Mouse (Mus musculus) testis, postnatal 10 days (tissue): ENCODE measurements at regions not wholly inside any gene's neighbourhood (a gene's known extent, or its start where the extent isn't known, plus 50 kb on each side); places are given as distances from the start of the nearest gene placed in this dataset.

Source experiments
- DNase-seq: peaks from one replicate; pipeline ENCODE4 v3.0.0; 2021; ENCODE audit warnings: low spot score

DNA sequence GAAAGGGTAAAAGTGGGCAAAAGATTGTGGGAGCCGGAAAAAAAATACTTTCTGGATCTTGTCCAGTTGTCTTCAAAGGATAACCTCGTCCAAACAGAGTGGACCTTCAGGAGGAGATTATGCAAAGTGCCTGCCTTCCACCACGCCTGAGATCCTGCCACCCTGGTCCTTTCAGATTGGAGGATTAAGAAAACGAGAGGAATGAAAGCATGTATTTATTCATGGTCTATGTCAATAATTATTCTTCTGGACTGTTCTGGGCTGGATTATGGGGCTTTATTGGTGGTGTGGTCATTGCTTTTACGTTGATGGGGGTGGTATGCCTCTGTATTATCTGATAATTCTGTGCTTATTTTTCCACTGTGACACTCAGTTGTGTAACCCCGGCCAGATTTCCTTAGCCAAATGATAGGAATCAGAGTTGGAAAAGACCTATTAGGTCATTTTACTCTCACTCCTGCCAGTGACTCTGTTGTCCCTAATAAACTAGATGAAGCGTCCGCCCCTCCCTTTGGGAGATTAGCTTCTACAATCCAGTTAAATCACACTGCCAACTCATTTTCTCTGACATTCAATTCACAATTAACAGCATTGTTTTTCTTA lies 656.3 kb downstream of the Slc22a22 start:
- DNase-seq, result no peak

DNA sequence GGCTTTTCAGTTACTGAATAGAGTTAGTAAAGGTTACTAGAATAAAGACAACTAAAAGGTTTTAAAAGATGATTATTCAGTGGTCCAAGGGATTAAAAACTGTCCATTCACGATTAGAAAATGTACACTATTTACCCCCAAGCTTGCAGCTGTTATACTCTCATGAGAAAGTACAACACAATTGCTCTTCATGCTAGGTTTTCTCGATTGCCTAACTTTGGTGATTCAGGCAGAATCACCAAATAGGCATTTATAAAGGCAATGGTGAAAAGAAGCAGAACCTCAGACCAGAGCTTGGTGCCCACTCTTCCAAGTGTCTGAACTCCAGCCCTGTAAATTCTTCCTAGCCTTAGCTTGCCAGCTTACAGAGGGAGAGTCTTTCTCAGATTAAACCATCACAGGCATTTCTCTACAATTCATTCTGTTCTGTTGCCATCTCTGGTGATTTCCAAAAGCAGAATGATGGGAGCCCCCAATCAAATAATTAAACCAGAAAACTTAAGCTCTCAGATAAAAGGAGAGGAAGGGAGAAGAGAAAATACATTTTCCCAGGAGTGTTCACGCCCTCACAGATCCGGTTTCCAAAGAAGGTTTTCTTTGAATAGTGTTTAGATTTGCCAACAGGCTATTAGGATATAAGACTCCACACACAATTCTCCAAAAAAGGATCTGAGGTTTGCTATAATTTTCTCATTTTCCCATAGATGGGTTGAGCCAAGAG lies 657.0 kb downstream of the Slc22a22 start:
- DNase-seq, result no peak

DNA sequence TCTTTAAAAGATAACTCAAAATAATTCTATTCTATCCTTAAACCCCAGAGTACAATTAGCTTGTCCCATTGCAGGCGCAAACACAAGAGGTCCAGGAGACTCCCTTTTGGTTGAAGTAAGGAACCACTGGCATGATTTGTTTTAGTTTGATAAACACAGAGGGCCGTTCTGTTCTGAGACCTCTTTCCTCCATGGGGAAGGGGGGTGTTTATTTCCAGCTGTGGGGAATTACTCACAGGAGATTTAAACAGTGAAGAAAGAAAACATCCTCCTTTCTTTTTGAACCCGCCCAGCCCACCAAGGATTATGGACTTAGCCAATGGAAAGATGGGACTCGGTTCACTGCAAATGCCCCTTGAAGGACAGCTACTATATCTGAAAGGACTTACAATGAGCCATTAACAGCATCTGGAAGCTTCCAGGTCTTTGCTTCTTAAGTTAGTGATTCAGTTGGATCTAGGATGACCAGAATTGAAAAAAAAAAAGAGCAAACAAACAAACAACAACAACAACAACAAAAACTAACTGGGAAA lies 659.2 kb downstream of the Slc22a22 start:
- DNase-seq, result no peak

DNA sequence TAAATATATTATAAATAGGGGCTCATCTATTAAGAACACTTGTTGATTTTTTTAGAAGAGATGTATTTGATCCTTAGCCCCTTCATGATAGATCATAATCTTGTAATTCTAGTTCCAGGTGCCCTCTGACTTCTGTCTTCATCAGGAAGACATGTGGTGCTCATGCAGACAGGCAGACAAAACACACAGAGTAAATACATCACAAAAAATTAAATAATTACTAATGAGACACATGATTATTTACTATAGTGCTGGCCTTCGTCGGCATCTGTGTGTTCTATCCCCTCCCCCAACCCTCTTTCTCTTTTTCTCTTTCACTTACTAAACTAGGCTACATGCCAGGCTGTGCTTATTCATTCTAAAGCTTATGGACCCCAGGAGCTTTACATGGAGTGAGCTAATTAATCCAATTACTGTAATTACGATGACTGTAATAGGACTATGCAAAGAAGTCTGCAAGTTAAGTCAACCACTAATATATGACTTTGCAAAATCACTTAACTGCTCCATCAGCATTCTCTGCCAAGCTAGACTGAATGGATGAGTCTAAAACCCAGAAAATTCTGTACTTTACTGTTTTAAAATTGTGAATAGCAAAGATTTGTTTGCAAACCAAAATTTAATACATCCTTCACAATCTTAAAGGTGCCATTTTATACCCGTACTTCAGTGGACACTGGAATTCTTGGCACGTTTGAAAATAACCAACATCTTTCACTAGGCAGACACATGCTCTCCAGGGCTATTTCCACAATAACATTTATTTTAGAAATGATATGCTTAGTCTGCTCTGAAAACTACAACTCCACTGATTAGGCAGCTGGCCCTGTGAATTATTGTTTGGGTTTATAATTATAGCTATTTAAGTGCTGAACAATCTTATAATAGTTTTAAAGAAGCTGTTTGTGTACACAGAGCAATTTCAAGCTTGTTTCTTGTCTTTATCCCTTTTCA lies 659.9 kb downstream of the Slc22a22 start:
- DNase-seq, result no peak

DNA sequence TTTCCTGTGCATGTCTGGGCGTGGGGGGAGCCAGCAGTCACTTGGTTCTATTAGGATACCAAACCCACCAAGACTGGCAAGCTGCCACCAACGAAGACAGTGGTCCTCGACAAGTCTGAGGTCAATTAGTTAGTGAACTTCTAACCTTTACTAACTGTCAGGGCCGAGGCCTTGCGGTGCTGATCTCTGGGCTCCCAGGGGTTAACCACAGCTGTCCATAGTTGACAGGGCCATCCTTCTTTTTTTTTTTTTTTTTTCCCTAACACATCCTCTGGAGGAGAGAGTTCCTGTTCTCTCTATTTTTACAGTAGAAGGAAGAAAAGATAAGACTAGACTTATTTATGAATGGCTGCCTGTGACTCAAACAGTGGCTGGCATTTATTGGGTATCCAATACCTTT lies 663.5 kb downstream of the Slc22a22 start:
- no peak for DNase-seq

DNA sequence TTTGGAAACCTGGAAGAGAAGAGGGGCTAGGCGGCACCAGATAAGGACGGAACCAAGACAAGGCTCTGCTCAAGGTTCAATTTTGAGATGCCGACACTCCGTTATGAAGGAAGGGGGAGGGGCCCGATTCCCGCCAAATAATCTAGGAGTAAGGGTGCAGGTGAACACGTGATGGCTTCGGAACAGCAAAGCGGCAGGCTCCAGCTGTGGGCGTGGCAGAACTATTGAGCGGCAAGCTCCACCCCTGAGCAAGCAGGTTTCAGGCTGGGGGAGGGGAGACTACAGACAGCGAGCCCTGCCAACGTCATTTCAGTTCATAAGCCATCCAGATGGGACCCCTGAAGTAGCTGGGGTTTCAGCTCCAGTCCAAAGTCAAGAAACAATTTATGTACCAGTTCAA lies 667.3 kb downstream of the Slc22a22 start:
- no peak for DNase-seq

DNA sequence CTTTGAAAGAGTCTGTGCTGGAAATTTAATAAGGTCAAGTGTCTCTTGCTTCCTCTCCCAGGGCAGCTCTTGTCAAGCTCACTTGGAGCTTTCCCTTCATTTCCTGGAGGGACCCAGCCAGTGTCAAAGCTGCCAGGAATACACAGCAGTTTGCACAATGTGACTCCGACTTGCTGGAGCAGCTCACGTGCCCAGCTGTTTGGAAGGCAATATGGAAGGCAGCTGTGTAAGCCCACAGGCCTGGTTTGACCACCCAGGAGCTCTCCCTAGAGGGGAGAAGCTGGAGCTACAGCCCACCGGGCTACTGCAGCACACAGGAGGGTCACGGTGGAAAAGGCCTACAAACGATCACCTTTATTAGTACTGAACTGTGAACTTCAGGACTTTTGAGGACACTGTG lies 669.8 kb downstream of the Slc22a22 start:
- no peak for DNase-seq

DNA sequence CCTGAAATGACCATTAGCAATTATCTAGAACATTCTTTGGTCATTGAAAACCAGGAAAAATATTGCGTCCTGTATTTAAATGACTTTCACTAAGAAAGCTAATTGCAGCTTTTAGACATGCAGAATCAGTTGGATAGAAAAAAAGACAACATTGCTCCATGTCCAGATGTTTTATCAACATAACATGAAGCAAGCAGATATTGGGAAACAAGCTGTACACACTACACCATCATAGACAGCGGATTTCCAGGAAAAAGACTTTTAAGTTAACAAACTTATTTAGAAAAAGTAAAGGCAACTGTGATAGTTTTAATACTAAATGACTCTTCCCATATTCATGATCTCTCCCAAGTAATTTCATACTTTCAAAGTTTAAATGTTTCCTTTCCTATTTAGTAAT lies 675.5 kb downstream of the Slc22a22 start:
- no peak for DNase-seq

DNA sequence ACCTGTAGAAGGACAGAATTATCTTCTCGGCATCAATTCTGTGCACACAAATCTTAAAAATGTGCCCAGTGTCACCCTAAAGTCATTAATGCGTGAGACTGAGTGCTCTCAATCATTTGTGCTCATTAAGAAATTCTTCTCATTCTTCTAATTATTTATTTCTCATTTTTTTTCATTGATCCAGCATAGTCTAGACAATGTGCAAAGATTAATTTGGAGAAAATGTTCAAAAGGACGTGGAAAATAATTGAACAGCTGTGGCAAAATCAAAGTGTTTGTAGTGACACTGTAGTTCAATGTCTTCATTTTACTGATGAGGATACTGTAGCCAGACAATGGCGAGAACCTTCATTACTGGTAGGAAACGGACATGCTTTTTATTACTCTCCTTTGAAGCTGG lies 702.0 kb downstream of the Slc22a22 start:
- DNase-seq, result no peak

DNA sequence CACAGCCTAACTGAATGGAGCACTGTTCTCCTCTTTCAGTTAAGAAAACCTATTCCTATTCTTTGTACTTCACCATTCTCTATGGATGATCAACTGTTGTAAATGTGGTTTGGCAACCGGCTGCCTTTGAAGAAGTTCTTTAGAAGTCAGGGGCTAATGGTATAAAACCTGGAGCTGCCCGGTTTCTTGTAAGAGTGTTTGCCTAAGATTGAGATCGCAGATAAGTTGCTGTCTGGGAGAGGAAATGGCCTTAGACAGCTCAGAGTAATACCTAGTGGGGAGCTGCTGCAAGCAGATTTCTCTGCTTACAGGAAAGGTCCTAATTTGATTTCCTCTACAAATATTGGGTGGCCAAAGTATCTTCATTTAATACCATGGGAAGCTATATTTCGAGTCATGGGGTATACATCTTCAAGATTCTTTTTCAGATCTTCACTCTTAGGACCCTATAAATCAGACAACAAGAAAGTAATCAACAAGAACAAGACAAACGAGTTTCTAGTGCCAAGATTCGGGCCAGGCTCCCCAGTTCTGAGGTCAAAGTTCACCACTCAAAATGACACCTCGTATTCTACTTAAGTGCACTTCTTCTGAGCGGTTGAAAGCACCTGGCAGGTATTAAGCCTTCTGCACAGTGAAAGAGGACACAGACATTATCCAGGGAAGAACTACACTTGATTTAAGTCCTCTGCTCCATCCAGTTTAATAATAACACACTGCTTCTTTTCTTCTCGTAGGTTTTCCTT lies 702.6 kb downstream of the Slc22a22 start:
- no peak for DNase-seq

DNA sequence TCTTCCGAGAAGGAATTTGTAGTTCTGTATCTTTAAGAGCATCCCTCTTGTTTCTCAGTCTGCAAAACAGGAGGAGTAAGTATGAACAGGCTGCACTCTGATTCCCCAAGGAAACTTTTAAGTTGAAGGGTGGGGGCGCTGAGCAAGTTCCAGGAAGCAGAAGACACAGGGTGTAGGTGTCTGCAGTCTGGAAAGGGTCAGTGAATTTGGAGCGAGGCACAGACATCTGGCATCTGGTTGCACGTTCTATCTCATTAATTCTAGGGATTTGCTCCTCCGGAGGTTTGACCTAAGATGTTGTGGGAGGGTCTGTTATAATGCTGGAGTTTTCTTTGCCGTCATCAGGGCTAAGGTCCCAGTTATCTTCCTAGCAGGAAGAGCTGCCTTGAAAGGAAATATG lies 711.1 kb downstream of the Slc22a22 start:
- peak; percentile 40 for DNase-seq

DNA sequence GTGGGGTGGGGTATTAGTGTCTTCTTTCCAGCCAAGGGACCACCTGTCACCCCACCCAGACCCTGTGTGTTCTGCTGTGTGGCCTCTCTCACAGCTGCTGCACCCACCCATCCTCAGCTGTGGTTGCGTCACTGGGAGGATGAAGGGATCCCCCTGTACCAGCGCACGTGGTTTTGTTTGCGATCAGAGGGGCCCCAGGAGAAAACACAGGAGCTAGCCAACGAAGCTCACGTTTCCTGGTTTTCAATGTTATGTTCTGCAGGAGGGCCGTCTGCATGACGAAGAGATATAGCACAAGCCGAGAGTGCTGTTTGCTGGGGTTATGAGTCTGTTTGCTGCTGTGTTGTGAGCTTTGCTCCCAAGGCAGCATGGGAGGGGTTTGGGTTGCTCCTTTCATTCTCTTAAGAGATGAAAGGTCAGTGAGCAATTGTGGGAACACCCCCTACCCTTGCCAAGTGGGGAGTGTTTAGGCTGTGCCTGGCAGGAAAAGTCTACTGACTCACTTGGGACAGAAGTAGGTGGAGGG lies 712.4 kb downstream of the Slc22a22 start:
- DNase-seq, result no peak

DNA sequence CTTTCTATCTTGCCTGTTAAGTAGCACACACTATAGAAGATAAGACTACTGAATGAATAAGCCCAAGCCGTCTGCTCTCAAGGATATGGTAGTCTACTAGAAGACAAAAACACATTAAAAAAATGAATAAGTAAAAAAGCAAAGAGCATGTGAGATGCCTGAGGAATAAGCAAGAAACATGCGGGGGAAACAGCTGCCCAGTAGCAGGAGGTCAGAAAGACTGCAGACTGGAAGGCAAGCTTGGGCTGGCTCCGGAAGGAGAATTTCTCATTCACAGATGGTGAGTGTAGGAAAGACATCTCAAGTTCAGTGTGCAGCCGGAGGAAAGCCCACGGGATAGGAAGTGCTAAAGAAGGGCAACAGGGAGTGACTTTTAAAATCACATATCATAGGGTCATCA lies 713.4 kb downstream of the Slc22a22 start:
- DNase-seq, result no peak

DNA sequence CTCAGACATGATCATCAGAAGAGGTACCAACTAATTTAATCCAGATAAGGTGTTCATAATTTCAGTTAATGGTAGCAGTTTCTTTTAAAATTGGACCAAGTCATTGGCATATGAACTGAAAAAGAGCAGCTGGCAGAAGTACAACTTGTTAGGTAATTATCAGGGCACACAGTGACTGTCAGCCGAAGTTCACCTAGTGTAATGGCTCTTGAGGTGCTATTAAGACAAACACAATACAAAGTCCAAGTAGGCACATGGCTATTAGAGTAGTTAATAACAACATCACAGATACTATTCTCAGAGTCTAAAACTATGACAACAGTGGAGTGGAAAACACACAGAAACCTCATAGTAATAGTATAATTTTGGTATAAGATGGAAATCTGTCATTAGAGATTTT lies 730.7 kb downstream of the Slc22a22 start:
- DNase-seq, result no peak

DNA sequence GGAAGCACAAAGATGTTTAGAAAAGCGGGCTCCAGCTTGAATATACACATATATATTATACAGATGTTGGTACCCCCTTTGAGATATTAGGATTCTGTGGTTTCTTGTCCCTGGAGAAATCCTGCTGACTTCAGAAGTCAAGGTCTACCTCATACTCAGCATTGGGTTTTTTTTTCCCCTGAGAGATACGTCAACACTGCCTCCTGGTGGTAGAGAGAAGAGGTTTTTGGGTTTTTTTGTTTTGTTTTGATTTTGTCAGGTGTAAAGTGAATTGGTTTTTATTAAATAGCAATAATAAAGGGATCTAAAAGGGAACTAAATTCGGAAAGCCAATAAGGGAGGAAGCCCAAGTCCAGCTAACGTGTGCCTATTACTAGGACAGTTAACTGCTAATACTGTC lies 732.5 kb downstream of the Slc22a22 start:
- no peak for DNase-seq
